Mouse (Mus musculus) hindbrain, postnatal 0 days (tissue): ENCODE results near the gene Tmem150b. TPM values are rescaled to one million over a fixed set of nuclear protein-coding genes. Genes with fewer than 3 reads are reported as not detected.

Experiments
- ATAC-seq: fragments of 200-750 bp; cut with Nextera tagmentation; 2 replicates; pipeline ENCODE4 v1.8.0; 2017; ENCODE audit warnings: mild to moderate bottlenecking, moderate TSS enrichment, moderate library complexity
- DNase-seq: peaks from one replicate; pipeline ENCODE4 v3.0.0-alpha.2; 2015; ENCODE audit warnings: low spot score
- H3K27ac ChIP-seq: fragments of 300-500 bp; sonication (generic); 2 replicates; pipeline ENCODE4 v1.5.1; 2014; ENCODE audit warnings: mild to moderate bottlenecking
- H3K27me3 ChIP-seq: fragments of 300-500 bp; sonication (generic); 2 replicates; pipeline ENCODE4 v1.6.1; 2014; ENCODE audit warnings: low read length, mixed read lengths; ENCODE audit not compliant: insufficient read depth
- H3K36me3 ChIP-seq: fragments of 300-500 bp; sonication (generic); 2 replicates; pipeline ENCODE4 v1.6.1; 2014; ENCODE audit warnings: low read length, mixed read lengths; ENCODE audit not compliant: insufficient read depth
- H3K4me1 ChIP-seq: fragments of 300-500 bp; sonication (generic); 2 replicates; pipeline ENCODE4 v1.6.1; 2014; ENCODE audit warnings: antibody characterized with exemption, low read length, mixed read lengths; ENCODE audit not compliant: insufficient read depth
- H3K4me2 ChIP-seq: fragments of 300-500 bp; sonication (generic); 2 replicates; pipeline ENCODE4 v1.6.1; 2014; ENCODE audit warnings: low read depth, mild to moderate bottlenecking, low read length, moderate library complexity, mixed read lengths
- H3K4me3 ChIP-seq: fragments of 300-500 bp; sonication (generic); 2 replicates; pipeline ENCODE4 v1.5.1; 2014; ENCODE audit warnings: low read length
- H3K9ac ChIP-seq: fragments of 300-500 bp; sonication (generic); replicated peaks from 2 replicates; pipeline ENCODE4 v1.6.1; 2014; ENCODE audit warnings: mild to moderate bottlenecking, low read length, moderate library complexity, mixed read lengths
- H3K9me3 ChIP-seq: fragments of 300-500 bp; sonication (generic); 2 replicates; pipeline ENCODE4 v1.6.1; 2016; ENCODE audit warnings: low read length, mixed read lengths
- CTCF ChIP-seq: IDR thresholded peaks from 2 replicates; pipeline ENCODE4 v1.5.1; 2016; ENCODE audit warnings: antibody characterized with exemption, control low read depth, low read depth
- WGBS: fragments of 180-500 bp; shearing (Covaris S2); extraction: QIAGEN DNeasy Blood & Tissue Kit; methylation state at CpG from one replicate; pipeline ENCODE4 v1.1.7; 2014; 5-methylcytosine and 5-hydroxymethylcytosine counted together
- polyA plus RNA-seq: library from polyadenylated mRNA; unstranded; fragments of >200 nt; fragmentation: Nextera tagmentation; extraction: Ambion mirVana; gene quantifications from 2 replicates; pipeline ENCODE4 v1.2.1, GENCODE M21; 2015
- total RNA-seq: library from RNA; depleted of rRNA; stranded (reverse); fragments of >200 nt; gene quantifications from 2 replicates; pipeline ENCODE4 v1.2.3, GENCODE M21; 2014

Tmem150b gene
- total and polyA plus RNA-seq, 2 experiments from 2014 or later, result 0.13 TPM; not detected in 1

GRCm38 (mm10) chr7:4668506-4668905, 56.5 kb downstream of the Tmem150b start:
- H3K9me3 ChIP-seq, result no peaks in the 10 kb centered on the region
- TF ChIP-seq CTCF, result no peak
- H3K27me3 ChIP-seq, result no peaks in the 10 kb centered on the region
- WGBS, result 93% methylated on average over 8 of the region's 8 CpGs
- H3K4me2 ChIP-seq, result no peak overlapping the region
- ATAC-seq (no peak), DNase-seq (no peak)
- peaks cover 37% of the 10 kb centered on the region for H3K36me3 ChIP-seq
- H3K4me1 ChIP-seq, result no peaks in the 10 kb centered on the region
- H3K9ac ChIP-seq, result no peak overlapping the region
- H3K27ac ChIP-seq, result no peak overlapping the region
- H3K4me3 ChIP-seq, result no peak overlapping the region

- Histone ChIP-seq H3K27me3 (no peaks in the 10 kb centered on the region), H3K36me3 (peaks cover 37% of the 10 kb centered on the region)
Observed at GRCm38 (mm10) chr7:4666871-4667270, 58.2 kb downstream of the Tmem150b start.

GRCm38 (mm10) chr7:4663742-4664141, 61.3 kb downstream of the Tmem150b start:
- DNase-seq (no peak), ATAC-seq (no peak)
- no peak for TF ChIP-seq CTCF
- Histone ChIP-seq H3K4me2 (no peak overlapping the region), H3K9me3 (no peaks in the 10 kb centered on the region), H3K27ac (no peak overlapping the region), H3K9ac (no peak overlapping the region), H3K36me3 (peaks cover 25% of the 10 kb centered on the region; the same call in 1 of the 2 replicates), H3K4me3 (no peak overlapping the region), H3K27me3 (no peaks in the 10 kb centered on the region), H3K4me1 (peaks cover 6% of the 10 kb centered on the region; the same call in 1 of the 2 replicates)
- whole genome bisulfite sequencing, result 84% methylated on average over 2 of the region's 2 CpGs

More at GRCm38 (mm10) chr7:4666871-4667270, 58.2 kb downstream of the Tmem150b start:
- TF ChIP-seq CTCF, result no peak
- ATAC-seq (no peak), DNase-seq (no peak)
- 96% methylated on average over 5 of the region's 5 CpGs for WGBS
- Histone ChIP-seq H3K4me3 (no peak overlapping the region), H3K4me1 (no peaks in the 10 kb centered on the region), H3K9ac (no peak overlapping the region), H3K9me3 (no peaks in the 10 kb centered on the region), H3K27ac (no peak overlapping the region), H3K4me2 (no peak overlapping the region)

GRCm38 (mm10) chr7:4663179-4663578, 61.9 kb downstream of the Tmem150b start:
- Histone ChIP-seq H3K9me3 (no peaks in the 10 kb centered on the region), H3K4me2 (no peak overlapping the region), H3K27ac (no peak overlapping the region), H3K9ac (no peak overlapping the region), H3K36me3 (peaks cover 21% of the 10 kb centered on the region; the same call in 1 of the 2 replicates), H3K27me3 (no peaks in the 10 kb centered on the region), H3K4me1 (peaks cover 6% of the 10 kb centered on the region; the same call in 1 of the 2 replicates), H3K4me3 (no peak overlapping the region)
- DNase-seq (no peak), ATAC-seq (no peak)
- WGBS, result 79% methylated on average over 8 of the region's 8 CpGs
- TF ChIP-seq CTCF, result no peak

GRCm38 (mm10) chr7:4659911-4660443, 65.1 kb downstream of the Tmem150b start:
- Histone ChIP-seq H3K27ac (peak overlapping the region; percentile 95), H3K27me3 (no peaks in the 10 kb centered on the region), H3K4me3 (peak overlapping the region; percentile 86), H3K9ac (peak overlapping the region; percentile 92), H3K4me2 (peak overlapping the region; percentile 97), H3K9me3 (no peaks in the 10 kb centered on the region), H3K4me1 (peaks cover 28% of the 10 kb centered on the region), H3K36me3 (peaks cover 14% of the 10 kb centered on the region; the same call in 1 of the 2 replicates)
- WGBS, result 29% methylated on average over 3 of the region's 3 CpGs
- no peak for TF ChIP-seq CTCF
- ATAC-seq, result no peak
- DNase-seq, result peak; percentile 60

- WGBS, result under 1% methylated on average over 53 of the region's 54 CpGs
- H3K4me1 ChIP-seq, result peaks cover 28% of the 10 kb centered on the region
- peak within 1 kb of the TSS; percentile 86 for H3K4me3 ChIP-seq
- H3K36me3 ChIP-seq, result peaks cover 9% of the 10 kb centered on the region; the same call in 1 of the 2 replicates
- no peaks in the 10 kb centered on the region for H3K9me3 ChIP-seq
- peak within 1 kb of the TSS; percentile 95 for H3K27ac ChIP-seq
- DNase-seq (peak; percentile 99), ATAC-seq (peak; percentile 98)
- no peaks in the 10 kb centered on the region for H3K27me3 ChIP-seq
- peak within 1 kb of the TSS; percentile 92 for H3K9ac ChIP-seq
- peak within 1 kb of the TSS; percentile 97 for H3K4me2 ChIP-seq
- TF ChIP-seq CTCF, result peak; percentile 55
Observed at GRCm38 (mm10) chr7:4658912-4659551, 66.0 kb downstream of the Tmem150b start, which contains the start of gene Ppp6r1. TSS of gene Ppp6r1 (minus strand) at chr7:4659019.
